Mouse (Mus musculus) spleen, postnatal 4 days (tissue): ENCODE results near the gene Cyth1.

Source experiments
- DNase-seq, 2 experiments: peaks; one replicate each; pipeline ENCODE4 v3.0.0; 2022; ENCODE audit warnings: low spot score in 2 of 2

Gene Cyth1

DNA sequence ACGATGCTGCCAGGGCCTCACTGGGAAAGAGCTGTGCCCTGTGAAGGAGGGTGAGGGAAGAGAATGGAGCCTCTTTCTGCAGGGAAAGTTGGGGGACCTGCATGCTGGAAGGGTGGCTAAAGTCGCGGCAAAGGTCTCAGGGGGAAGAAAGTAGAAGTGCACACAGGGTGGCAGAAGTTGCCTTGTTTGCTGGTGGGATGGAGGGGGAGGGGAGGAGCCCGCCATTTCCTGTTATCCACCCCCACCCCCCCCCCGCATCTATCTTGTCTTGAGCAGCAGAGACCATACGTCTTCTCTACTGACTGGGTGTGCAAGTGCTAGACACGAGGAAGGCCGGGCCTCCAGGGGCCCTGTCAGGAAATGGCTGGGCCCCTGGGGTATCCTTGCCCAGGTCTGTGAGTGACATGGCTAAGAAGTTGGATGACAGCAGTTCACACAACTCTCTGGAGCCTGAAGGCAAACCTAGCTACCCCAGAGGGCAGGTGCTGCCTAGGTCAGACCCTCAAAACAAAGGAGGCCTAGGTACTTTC lies 133.7 kb downstream of the Cyth1 start:
- DNase-seq, result no peak

DNA sequence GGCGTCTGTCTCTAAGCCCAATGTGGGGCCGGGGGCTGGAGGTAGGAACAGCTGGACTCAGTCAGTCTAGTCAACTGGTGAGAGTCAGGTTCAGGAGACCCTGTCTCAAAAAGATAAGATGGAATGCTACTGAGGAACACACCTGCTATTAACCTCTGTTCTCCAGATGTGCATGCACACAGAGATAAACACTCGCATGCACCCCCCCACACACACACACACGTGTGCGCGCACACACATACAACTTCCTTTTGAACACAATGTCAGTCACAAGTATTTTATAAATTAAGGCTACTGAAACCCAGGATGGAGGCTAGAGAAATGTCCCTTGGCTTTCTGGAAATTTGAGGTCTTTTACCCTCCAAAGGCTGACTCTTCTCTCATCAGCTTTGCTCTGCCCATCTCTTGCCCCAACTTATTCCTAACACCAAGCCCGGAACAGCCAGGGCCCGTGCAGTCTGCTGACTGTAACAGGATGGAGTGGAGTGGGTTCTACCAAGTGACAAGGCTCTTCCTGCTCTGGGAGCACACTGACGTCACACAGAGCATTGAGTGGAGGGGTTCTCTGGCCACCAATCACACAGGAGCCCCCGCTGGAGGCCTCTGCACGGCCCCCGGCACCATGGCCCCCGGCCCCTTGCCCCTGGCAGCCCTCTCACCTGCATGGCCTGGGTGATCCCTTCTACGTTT lies 134.7 kb downstream of the Cyth1 start:
- no peak for DNase-seq

DNA sequence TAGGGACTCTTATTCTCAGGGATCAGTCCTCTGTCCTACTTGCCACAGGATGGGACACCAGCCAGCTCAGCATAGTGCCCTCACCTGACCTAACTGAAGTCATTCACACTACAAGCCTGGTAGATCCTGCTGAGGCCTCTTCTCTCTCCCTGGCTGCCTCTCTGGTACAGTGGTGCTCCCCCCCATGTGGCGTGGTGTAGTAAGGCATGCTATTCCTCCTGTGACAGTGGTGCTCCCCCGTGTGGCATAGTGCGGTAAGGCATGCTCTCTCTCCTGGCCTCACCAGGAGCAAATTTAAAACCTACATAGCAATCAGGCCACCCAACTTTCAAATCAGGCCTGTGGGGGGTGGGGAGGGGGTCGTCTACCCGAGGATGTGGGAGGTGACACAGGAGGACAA lies 144.4 kb downstream of the Cyth1 start:
- DNase-seq, result peak; percentile 77 to 93

DNA sequence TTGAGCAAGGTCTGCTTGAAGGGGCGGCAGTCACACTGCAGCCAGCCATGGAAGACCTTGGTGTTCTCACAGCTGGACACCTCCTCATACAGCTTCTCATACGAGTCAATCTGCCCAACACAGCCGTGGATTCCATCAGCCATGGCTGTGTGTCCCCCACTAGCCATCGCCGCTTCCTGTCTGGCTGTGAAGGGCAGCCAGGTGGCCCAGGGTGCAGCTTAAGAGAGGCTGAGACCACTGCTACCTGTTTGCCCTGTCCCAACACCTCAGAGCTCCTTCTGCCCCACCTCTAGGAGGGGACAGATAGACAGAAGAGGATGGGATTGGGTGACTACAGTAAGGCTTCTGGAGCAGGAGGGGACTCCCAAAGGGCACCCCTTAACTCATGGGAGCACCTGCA lies 145.0 kb downstream of the Cyth1 start:
- DNase-seq, result no peak

DNA sequence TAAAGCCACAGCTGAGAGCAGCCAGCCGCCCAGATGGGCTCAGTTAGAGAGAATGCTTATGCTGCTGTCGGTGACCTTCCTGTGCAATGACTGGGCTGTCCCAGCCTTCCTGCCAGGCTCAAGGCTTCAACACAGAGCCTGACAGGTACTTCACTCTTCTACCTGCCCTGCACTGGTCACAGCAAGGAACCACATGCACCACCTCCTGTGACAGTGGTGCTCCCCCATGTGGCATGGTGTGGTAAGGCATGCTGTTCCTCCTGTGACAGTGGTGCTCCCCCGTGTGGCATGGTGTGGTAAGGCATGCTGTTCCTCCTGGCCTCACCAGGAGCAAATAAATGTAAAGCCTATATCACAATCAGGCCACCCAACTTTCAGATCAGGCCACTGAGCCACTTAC lies 145.6 kb downstream of the Cyth1 start:
- DNase-seq, result peak; percentile 87 to 98

DNA sequence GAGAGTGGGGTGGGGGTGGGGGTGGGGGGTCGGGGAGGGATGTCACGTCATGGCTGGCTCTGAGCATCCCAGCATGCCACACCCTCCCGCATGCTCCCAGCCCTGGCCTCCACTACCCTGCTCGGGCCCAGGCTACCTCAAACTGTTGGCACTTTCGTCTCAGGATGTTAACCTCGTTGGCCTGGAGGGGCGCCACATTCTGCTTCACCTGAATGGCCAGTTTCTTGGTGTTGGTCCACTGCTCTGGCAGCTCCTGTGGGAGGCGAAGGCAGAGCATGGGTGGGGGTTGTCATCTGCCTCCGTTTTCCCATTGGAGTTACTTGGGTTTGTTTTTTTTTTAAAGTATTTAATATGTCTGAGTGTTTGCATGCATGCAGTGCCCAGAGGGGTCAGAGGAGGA lies 147.3 kb downstream of the Cyth1 start:
- DNase-seq, result no peak

DNA sequence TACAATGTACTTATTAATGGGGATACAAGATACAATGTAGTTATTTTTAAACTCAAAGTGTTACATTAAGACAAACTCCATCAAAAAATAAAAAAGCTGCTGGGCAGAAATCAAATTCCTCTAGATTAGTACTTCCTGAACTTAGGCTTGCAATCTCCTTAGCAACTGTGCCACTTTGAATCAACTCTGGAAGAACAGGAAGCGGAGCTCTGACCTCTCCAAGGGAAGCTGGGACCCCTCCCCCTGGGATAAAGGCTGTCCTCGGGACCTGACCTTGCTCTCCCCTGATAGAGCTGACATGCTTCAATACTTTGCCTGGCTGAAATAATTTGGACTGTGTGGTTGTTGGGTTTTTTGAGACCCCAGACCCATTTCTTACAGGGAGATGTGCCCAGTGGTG lies 151.7 kb downstream of the Cyth1 start:
- DNase-seq, result no peak

DNA sequence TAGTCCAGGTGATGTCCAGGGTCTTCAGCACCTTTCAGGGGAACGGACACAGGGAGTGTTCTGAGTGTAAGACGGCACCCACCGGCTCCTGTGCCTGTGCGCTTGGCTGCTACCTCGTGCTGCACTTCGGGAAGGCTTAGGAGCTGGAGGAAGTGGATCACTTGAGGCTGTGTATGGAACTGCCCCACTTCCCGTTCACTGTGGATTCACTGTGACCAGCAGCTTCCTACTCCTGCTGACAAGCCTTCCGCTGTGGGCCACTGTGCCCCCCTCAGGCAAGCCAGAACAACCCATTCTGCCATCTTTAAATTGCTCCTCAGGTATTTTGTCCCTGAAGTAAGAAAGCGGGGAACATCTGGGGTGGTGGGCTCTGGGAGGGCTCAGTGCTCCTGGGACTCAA lies 153.4 kb downstream of the Cyth1 start:
- DNase-seq, result no peak

DNA sequence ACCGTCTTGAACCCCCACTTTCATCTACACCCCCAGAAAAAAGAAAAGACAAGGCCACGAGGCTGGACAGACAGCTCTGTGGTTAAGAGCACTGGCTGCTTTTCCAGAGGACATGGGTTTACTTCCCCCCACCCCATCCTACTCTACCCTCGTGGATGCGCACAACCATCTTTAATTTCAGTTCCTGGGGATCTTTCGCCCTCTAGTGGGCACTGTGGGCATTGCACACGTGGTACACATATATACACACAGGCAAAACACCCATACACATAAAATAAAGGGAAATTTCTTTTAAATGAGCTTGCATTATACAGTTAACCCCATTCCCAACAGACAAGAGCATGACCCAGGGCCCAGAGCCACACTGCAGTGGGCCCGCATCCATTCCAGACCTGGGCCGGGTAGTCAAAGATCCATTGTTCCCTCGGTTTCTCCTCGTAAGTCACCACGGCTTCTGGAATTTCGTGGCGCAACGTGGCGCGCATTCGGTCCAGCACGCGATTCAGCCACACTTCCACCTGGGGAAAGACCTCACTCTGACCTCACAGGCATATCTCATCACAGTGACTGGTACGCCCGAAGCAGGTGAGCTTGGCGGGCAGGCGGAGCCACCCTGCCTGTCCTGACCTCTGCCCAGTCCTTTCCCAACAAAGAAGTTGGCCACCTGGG lies 157.3 kb downstream of the Cyth1 start:
- no peak for DNase-seq

DNA sequence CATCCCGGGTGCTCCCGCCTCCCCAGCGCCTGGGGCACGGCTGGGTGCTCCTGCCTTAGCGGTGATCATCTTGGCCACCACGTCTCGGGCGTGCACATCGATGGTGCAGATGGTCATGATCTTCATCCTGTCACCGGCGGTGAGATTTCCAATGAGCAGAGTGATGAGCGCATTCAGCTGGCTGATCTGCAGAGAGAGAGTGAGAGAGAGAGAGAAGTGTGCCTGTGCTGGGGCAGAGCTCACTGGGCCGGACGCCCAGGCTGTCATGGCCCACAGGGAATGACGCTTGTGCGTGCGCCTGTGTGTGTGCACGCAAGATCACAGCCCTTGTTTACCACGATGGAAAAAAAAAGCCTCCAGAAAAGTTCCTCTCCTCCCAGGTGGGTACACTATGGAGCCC lies 159.5 kb downstream of the Cyth1 start:
- no peak for DNase-seq

DNA sequence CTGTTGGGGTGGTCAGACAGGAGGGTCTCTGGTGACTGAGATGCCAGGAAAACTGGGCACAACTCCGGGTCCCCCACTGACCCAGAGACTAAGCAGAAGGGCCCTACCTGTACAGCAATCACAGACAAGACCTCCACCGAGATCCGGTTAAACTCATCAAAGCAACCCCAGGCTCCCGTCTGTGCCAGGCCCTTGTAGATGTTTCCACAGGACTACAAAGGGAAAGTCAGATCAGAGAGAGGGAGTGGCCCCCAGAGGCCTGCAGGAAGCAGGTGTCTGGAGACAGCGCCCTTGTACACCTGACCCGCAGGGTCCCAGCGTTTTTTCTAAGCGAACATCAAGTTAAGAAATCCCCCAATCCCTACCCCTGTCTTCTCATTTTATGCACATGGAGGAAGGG lies 162.4 kb downstream of the Cyth1 start:
- DNase-seq, result no peak

DNA sequence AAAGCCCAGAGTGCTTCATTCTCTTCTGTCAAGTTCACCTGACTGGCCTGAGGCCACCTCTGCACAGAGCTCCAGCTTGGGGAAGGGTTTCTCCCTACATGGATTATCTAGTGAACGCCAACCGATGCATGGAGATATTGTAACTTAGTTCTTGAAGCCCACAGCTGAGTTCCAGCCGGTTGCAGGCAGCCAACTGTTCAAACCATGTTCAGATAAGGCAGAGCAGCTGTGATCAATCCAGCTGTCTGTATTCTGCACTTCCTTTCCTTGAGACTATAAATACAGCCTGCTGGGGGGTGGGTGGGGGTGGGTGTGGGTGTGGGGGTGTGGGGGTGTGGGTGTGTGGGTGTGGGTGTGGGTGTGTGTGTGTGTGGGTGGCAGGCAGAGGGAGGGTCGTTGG lies 163.2 kb downstream of the Cyth1 start:
- DNase-seq, result no peak

DNA sequence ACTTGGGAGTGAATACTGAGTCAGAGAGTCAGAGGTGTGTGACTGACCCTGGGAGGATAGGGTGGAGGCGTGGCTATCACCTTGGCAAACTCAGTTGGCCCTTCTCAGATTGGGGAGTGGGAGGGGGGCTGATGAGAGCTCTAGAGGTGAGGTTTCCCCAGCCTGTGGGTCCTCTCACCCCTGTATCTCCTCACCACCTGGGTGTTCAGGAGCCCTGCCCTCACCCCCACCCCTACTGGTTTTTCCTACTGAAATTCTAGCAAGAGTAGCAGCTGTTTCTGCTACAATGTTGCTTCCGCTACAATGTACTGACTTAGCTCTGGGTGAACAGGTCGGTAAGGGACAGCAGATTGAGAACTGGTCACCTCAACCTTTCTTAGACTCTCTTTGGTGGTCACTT lies 164.1 kb downstream of the Cyth1 start:
- DNase-seq, result no peak

DNA sequence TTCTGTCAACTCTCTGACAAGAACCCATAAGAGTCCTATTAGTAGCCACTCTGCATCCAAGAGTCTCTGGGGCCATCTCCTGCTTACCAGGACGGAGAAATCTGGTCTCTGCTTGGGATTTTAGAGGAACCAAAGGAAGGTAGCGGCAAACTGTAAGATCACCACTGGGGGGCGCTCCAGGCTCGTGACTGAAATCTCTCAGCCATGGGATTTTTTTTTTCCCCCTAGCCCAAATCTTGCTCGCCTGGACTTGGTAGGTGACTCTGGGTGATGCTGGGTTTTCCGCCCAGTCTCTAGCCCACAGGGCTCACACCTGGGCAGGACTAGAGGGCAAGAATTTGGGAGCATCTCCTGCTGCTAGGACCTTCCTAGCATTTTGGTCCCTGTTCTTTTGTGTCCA lies 164.6 kb downstream of the Cyth1 start:
- peak; percentile 53 to 85 for DNase-seq

DNA sequence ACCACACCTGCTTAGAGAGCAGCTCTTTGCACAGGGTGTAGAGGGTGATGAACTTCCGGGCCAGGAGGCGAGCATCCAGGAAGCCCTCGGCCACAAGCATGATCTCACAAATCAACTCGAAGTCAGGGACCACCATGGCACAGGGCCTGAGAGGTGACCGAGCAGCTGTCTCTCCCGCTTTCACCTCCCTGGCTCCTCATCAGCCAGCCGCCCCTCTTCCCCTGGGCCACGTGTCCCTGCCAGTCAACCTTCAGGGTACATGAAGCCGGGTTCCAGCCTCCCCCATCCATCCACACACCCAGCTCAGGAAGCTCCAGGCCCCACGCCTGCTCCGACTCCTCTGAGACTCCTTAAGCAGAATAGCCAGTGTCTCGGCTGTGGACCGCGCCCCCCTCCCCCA lies 166.1 kb downstream of the Cyth1 start:
- no peak for DNase-seq
